Mouse (Mus musculus): Measurements from ENCODE around the gene D1Ertd622e.

DNA sequence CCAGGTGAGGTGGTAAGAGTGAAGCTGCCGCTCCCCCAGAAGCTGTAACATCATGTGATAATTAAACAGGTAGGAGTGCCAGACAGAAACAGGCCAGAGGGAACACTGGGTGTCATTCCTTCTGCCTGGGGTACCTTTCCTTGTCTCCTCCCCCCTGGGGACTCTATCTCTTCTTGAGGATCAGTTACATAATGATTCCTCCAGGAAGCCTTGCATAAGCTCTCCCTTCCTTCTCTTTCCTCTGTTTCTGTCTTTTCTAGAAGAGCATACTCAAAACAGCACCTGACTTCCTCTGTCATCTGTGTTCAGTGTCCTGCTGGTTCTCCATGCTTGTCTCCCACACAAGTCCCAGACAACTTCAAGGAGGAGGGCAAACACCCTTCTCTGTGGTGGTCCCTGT, 46.3 kb downstream of the D1Ertd622e start:
- TF ChIP-seq CTCF (IDR thresholded peaks at IDR 0.05; ENCODE audit: low read depth) (no peak), EP300 (IDR thresholded peaks at IDR 0.05; ENCODE audit: low read depth) (no peak)

Data from liver, postnatal 0 days (tissue).